Mouse (Mus musculus) MEL (cell line): ENCODE measurements around the gene Krtdap. TPM values are rescaled to one million over a fixed set of nuclear protein-coding genes. Genes with fewer than 3 reads are reported as not detected.
"Not testable (repeated sequence)": the region's sequence is repeated elsewhere in the genome, so short reads cannot be mapped to it uniquely, and the experiment has no call there.

Experiments
- DNase-seq: peaks from one replicate; pipeline ENCODE4 v3.0.0; 2011; ENCODE audit warnings: low read depth, low spot score
- H3K27ac ChIP-seq: 2 replicates; pipeline ENCODE4 v1.5.1; 2012; ENCODE audit warnings: low read depth, mild to moderate bottlenecking, control low read depth, low read length, moderate library complexity; ENCODE audit not compliant: control insufficient read depth
- H3K27me3 ChIP-seq, 2 experiments: fragments of 150-350 bp in 1 of 2; sonication (generic) in 1 of 2; 2 replicates each; pipeline ENCODE4 v1.6.1; 2012; ENCODE audit warnings: low read length in 2 of 2, mild to moderate bottlenecking in 2 of 2, improper control_type of control experiment in 1 of 2, moderate library complexity in 1 of 2; ENCODE audit not compliant: insufficient read depth in 2 of 2, control insufficient read depth in 1 of 2
- H3K36me3 ChIP-seq, 2 experiments: 2 replicates each; pipeline ENCODE4 v1.6.1; 2012 to 2014; ENCODE audit warnings: low read length in 2 of 2, improper control_type of control experiment in 1 of 2, inconsistent platforms in 1 of 2, mild to moderate bottlenecking in 1 of 2; ENCODE audit not compliant: insufficient read depth in 2 of 2, control insufficient read depth in 1 of 2
- H3K4me1 ChIP-seq, 2 experiments: fragments of 150-350 bp in 1 of 2; sonication (generic) in 1 of 2; 2 replicates each; pipeline ENCODE4 v1.6.1; 2012; ENCODE audit warnings: low read length in 2 of 2, improper control_type of control experiment in 1 of 2, mild to moderate bottlenecking in 1 of 2; ENCODE audit not compliant: insufficient read depth in 2 of 2, control insufficient read depth in 1 of 2
- H3K4me3 ChIP-seq, 2 experiments: fragments of 150-350 bp in 1 of 2; sonication (generic) in 1 of 2; 2 replicates each; pipeline ENCODE4 v1.5.1; 2012; ENCODE audit warnings: low read depth in 2 of 2, low read length in 2 of 2, mild to moderate bottlenecking in 2 of 2, moderate library complexity in 2 of 2, control low read depth in 1 of 2, improper control_type of control experiment in 1 of 2; ENCODE audit not compliant: control insufficient read depth in 1 of 2, insufficient read depth in 1 of 2
- H3K79me2 ChIP-seq: 2 replicates; pipeline ENCODE4 v1.6.1; 2012; ENCODE audit warnings: mild to moderate bottlenecking, low read length, moderate library complexity; ENCODE audit not compliant: control insufficient read depth, poor library complexity, insufficient read depth
- H3K9ac ChIP-seq: 2 replicates; pipeline ENCODE4 v1.6.1; 2012; ENCODE audit warnings: low read depth, mild to moderate bottlenecking, control low read depth, low read length, moderate library complexity; ENCODE audit not compliant: control insufficient read depth, poor library complexity, severe bottlenecking
- H3K9me3 ChIP-seq: fragments of 150-350 bp; sonication (generic); replicated peaks from 2 replicates; pipeline ENCODE4 v1.6.1; 2012; ENCODE audit warnings: mild to moderate bottlenecking, low read length, improper control_type of control experiment, moderate library complexity; ENCODE audit not compliant: insufficient read depth
- CHD1 ChIP-seq: IDR thresholded peaks from 2 replicates; pipeline ENCODE4 v1.6.1; 2012; ENCODE audit warnings: low read depth, mild to moderate bottlenecking, inconsistent platforms, low read length, improper control_type of control experiment
- ELF1 ChIP-seq: IDR thresholded peaks from 2 replicates; pipeline ENCODE4 v1.6.1; 2014; ENCODE audit warnings: low read depth, mild to moderate bottlenecking, inconsistent platforms, low read length, improper control_type of control experiment, moderate library complexity
- HCFC1 ChIP-seq: IDR thresholded peaks from 2 replicates; pipeline ENCODE4 v1.6.1; 2012; ENCODE audit warnings: low read depth, mild to moderate bottlenecking, inconsistent platforms, low read length, improper control_type of control experiment, moderate library complexity
- MAZ ChIP-seq: IDR thresholded peaks from 2 replicates; pipeline ENCODE4 v1.6.1; 2012; ENCODE audit warnings: low read depth, mild to moderate bottlenecking, inconsistent platforms, low read length, improper control_type of control experiment
- SIN3A ChIP-seq: IDR thresholded peaks from 2 replicates; pipeline ENCODE4 v1.6.1; 2012; ENCODE audit warnings: low read length, improper control_type of control experiment, inconsistent platforms
- SMC3 ChIP-seq: IDR thresholded peaks from 2 replicates; pipeline ENCODE4 v1.6.1; 2011; ENCODE audit warnings: low read depth, low read length, improper control_type of control experiment
- ZNF384 ChIP-seq: IDR thresholded peaks from 2 replicates; pipeline ENCODE4 v1.6.1; 2012; ENCODE audit warnings: low read depth, mild to moderate bottlenecking, inconsistent platforms, low read length, improper control_type of control experiment
- polyA plus RNA-seq, 2 experiments: library from polyadenylated mRNA; stranded (reverse) in 1 of 2; unstranded in 1 of 2; fragments of >175 nt in 1 of 2; fragments of >200 nt in 1 of 2; gene quantifications; 2 replicates each; pipeline versions ENCODE4 v1.2.1 to v1.2.4; 2012; ENCODE audit warnings: low replicate concordance in 2 of 2, low read depth in 1 of 2; ENCODE audit not compliant: insufficient read length in 2 of 2, insufficient read depth in 1 of 2, missing spikeins in 1 of 2
- total RNA-seq: library from RNA; depleted of rRNA; stranded (reverse); fragments of 300-350 nt; gene quantifications from 2 replicates; pipeline ENCODE4 v1.2.3, GENCODE M21; 2012

Gene Krtdap
- total and polyA plus RNA-seq, 3 experiments = not detected

- Histone ChIP-seq H3K27me3 (no peaks in the 10 kb centered on the region), H3K79me2 (no peaks in the 10 kb centered on the region), H3K27ac (peak overlapping the region; percentile 41), H3K36me3 (peaks cover 0 to 15% of the 10 kb centered on the region in 2 experiments; a peak in 2 of 4 replicates), H3K4me3 (no peak overlapping the region), H3K4me1 (peaks cover 6 to 21% of the 10 kb centered on the region in 2 experiments; a peak in 3 of 4 replicates), H3K9ac (peak overlapping the region; percentile 11; the same call in 1 of the 2 replicates), H3K9me3 (no peaks in the 10 kb centered on the region)
- no peak for DNase-seq
- TF ChIP-seq MAZ = no peak
Observed at GRCm38 (mm10) chr7:30829428-30829827, 41.7 kb downstream of the Krtdap start.

- Histone ChIP-seq H3K9me3 (no peaks in the 10 kb centered on the region), H3K4me3 (no peak overlapping the region), H3K27me3 (no peaks in the 10 kb centered on the region), H3K27ac (no peak overlapping the region), H3K79me2 (no peaks in the 10 kb centered on the region), H3K4me1 (peaks cover 3 to 17% of the 10 kb centered on the region in 2 experiments; a peak in 3 of 4 replicates), H3K36me3 (peaks cover 0 to 13% of the 10 kb centered on the region in 2 experiments; a peak in 2 of 4 replicates), H3K9ac (no peak overlapping the region)
- DNase-seq = no peak
- no peak for TF ChIP-seq CHD1
- no peak for TF ChIP-seq ELF1
- TF ChIP-seq, all 39 proteins: peak for 0
Observed at GRCm38 (mm10) chr7:30832261-30832660, 44.6 kb downstream of the Krtdap start.

GRCm38 (mm10) chr7:30832684-30833083 lies 45.0 kb downstream of the Krtdap start:
- not testable (repeated sequence) for H3K27me3 ChIP-seq, H3K9me3 ChIP-seq, H3K9ac ChIP-seq, DNase-seq, H3K4me3 ChIP-seq, H3K79me2 ChIP-seq, H3K27ac ChIP-seq
- peaks cover 0 to 13% of the 10 kb centered on the region in 2 experiments; a peak in 2 of 4 replicates for H3K36me3 ChIP-seq
- peaks cover 3 to 17% of the 10 kb centered on the region in 2 experiments; a peak in 3 of 4 replicates for H3K4me1 ChIP-seq

- Histone ChIP-seq H3K27ac (no peak overlapping the region), H3K4me1 (peaks cover 17 to 21% of the 10 kb centered on the region in 2 experiments), H3K9ac (no peak overlapping the region), H3K9me3 (no peaks in the 10 kb centered on the region), H3K4me3 (no peak overlapping the region), H3K79me2 (no peaks in the 10 kb centered on the region), H3K27me3 (no peaks in the 10 kb centered on the region), H3K36me3 (peaks cover 0 to 16% of the 10 kb centered on the region in 2 experiments; a peak in 2 of 4 replicates)
- TF ChIP-seq ZNF384 (peak; percentile 27; the same call in 1 of the 2 replicates), SIN3A (no peak), HCFC1 (no peak), SMC3 (no peak)
- DNase-seq = no peak
Observed at GRCm38 (mm10) chr7:30837277-30837676, 49.6 kb downstream of the Krtdap start.
